Mouse (Mus musculus): ENCODE data around the gene Slc25a48.

GRCm38 (mm10) chr13:56434311-56434751, 3.8 kb upstream of the Slc25a48 start:
- no peak for TF ChIP-seq CTCF (IDR thresholded peaks at IDR 0.05)
- no peak for TF ChIP-seq EP300 (IDR thresholded peaks at IDR 0.05)

All from lung, postnatal 0 days (tissue).